Mouse (Mus musculus) right cerebral cortex, postnatal 14 days (tissue): ENCODE data around the gene Sgo1.

Experiments
- DNase-seq: peaks from one replicate; pipeline ENCODE4 v3.0.0; 2022

The Sgo1 gene

DNA sequence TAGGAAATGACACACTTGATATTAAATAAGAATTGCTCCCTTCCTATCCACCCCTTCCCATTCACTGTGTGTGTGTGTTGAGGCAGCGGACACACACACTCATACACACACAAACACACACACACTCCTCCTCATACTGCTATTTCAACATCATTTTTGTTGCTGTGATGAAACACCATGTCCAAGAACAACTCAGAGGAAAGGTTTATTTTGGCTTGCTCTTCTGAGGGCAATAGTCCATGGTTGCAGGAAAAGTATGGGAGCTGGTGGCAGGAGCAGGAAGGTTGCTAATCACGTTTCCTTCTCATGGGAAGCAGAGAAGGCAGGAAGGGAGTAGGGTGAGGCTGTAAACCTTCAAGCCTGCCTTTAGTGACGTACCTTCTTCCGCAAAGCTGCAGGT, 45.8 kb downstream of the Sgo1 start:
- no peak for DNase-seq

DNA sequence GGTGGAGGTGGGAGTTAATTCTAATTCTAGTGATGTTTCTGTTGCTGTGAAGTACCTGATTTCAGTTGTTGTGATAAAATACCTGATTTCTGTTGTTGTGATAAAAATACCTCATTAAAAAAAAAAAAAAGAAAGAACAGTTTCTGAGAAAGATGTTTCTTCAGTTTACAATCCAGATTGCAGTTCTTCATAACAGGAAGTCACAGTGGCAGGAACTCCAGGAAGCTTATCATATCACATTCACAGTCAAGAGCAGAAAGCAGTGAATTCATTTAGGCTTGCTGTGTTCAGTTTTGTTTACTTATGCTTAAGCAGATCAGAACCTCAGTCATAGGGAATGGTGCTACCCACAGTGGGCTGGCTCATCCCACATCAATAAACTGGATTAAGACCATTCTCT, 57.8 kb downstream of the Sgo1 start:
- DNase-seq, result no peak

DNA sequence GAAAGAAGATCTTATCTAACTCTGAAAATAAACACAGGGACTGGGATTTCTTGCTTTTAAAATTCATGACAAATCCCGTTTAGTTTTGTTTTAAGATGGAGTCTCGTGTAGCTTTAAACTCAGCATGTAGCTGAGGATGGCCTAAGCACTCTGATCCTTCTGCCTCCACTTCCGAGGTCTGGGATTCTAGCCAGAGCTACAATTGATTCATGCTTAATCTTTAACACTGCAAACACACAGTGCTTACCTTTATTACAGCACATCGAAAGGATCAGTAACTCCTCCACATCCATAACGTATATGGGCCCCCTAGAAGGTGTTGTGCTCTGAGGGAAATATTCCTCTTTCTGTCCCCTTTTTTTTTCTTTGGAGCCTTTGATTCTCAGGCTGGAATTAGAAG, 61.0 kb downstream of the Sgo1 start:
- DNase-seq, result no peak

DNA sequence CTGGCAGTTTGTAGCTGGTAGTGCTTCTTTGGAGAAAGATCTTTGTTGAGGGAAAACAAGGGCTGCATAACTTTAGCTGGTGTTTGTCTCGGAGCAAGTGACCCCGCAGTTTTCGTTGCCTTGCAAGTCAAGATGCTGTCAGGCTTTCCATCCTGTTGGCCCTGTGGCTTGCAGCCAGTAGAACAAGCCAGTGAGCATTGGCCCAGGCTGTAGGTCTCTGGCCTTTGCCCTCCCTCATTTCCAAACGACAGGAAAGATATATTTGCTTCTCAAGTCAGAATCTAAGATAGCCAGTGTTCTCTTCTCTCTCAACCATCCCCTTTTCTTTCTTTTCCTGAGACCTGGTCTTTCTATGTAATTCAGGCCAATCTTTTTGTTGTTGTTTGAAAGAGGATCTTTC, 61.6 kb downstream of the Sgo1 start:
- no peak for DNase-seq

DNA sequence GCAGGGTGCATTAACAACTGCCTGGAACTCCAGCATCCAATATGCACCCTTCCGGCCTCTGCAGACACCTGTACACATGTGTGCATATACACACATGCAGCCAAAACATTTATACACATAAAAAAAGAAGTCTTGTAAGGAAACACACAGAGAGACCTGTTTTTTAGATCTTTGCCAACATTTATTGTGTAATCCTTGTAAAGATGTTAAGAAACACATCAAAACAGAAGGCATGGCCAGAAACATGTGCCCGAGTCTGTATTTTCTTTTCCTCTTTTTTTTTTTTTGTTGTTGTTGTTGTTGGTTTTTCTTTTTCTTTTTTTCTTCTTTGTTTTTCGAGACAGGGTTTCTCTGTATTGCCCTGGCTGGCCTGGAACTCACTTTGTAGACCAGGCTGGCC, 63.0 kb downstream of the Sgo1 start:
- DNase-seq, result no peak
